Mouse (Mus musculus) myocyte (in vitro differentiated cells): ENCODE results near the gene Hnf4a. TPM values are rescaled to one million over a fixed set of nuclear protein-coding genes. Genes with fewer than 3 reads are reported as not detected.

Experiments used
- H3K27me3 ChIP-seq: one replicate; pipeline ENCODE4 v1.6.1; 2011; ENCODE audit not compliant: control insufficient read depth, insufficient read depth, insufficient read length
- H3K36me3 ChIP-seq: one replicate; pipeline ENCODE4 v1.6.1; 2011; ENCODE audit not compliant: control insufficient read depth, insufficient read depth
- H3K4me2 ChIP-seq: one replicate; pipeline ENCODE4 v1.6.1; 2011; ENCODE audit warnings: low read depth, control low read depth
- H3K4me3 ChIP-seq: one replicate; pipeline ENCODE4 v1.5.1; 2011; ENCODE audit warnings: mild to moderate bottlenecking, control low read depth, moderate library complexity
- H3K79me2 ChIP-seq: one replicate; pipeline ENCODE4 v1.6.1; 2011; ENCODE audit not compliant: control insufficient read depth, insufficient read depth
- H3ac ChIP-seq: one replicate; pipeline ENCODE4 v1.6.1; 2011; ENCODE audit not compliant: control insufficient read depth, insufficient read length
- CEBPB ChIP-seq: IDR thresholded peaks from 2 replicates; pipeline ENCODE4 v1.6.1; 2011; ENCODE audit warnings: mild to moderate bottlenecking, moderate library complexity; ENCODE audit not compliant: poor library complexity, insufficient read depth, severe bottlenecking
- E2F4 ChIP-seq: IDR thresholded peaks from one replicate; pipeline ENCODE4 v1.6.1; 2011; ENCODE audit warnings: mild to moderate bottlenecking, control low read depth, moderate library complexity; ENCODE audit not compliant: insufficient read depth
- MAX ChIP-seq: IDR thresholded peaks from one replicate; pipeline ENCODE4 v1.6.1; 2011; ENCODE audit warnings: low read depth, mild to moderate bottlenecking, control low read depth
- MYOD1 ChIP-seq, 3 experiments: IDR thresholded peaks; one replicate each; pipeline ENCODE4 v1.6.1; 2011; ENCODE audit warnings: control low read depth in 2 of 3, low read depth in 2 of 3, mild to moderate bottlenecking in 2 of 3, moderate library complexity in 1 of 3; ENCODE audit not compliant: insufficient read length in 2 of 3, control insufficient read depth in 1 of 3
- MYOG ChIP-seq, 3 experiments: IDR thresholded peaks; one replicate each; pipeline ENCODE4 v1.6.1; 2011; ENCODE audit warnings: control low read depth in 2 of 3, low read depth in 2 of 3, mild to moderate bottlenecking in 2 of 3; ENCODE audit not compliant: insufficient read length in 2 of 3, control insufficient read depth in 1 of 3, insufficient read depth in 1 of 3
- POLR2A ChIP-seq: IDR thresholded peaks from one replicate; pipeline ENCODE4 v1.6.1; 2011; ENCODE audit warnings: low read depth, mild to moderate bottlenecking, control low read depth, moderate library complexity; ENCODE audit not compliant: insufficient read length
- POLR2AphosphoS2 ChIP-seq: IDR thresholded peaks from one replicate; pipeline ENCODE4 v1.6.1; 2011; ENCODE audit warnings: low read depth, control low read depth; ENCODE audit not compliant: insufficient read length
- REST ChIP-seq: IDR thresholded peaks from one replicate; pipeline ENCODE4 v1.6.1; 2011; ENCODE audit warnings: mild to moderate bottlenecking, control low read depth, moderate library complexity; ENCODE audit not compliant: insufficient read depth, insufficient read length
- SRF ChIP-seq: IDR thresholded peaks from one replicate; pipeline ENCODE4 v1.6.1; 2011; ENCODE audit warnings: low read depth; ENCODE audit not compliant: control insufficient read depth, insufficient read length
- TCF12 ChIP-seq: IDR thresholded peaks from one replicate; pipeline ENCODE4 v1.6.1; 2011; ENCODE audit warnings: mild to moderate bottlenecking, control low read depth; ENCODE audit not compliant: poor library complexity, insufficient read depth, severe bottlenecking
- TCF3 ChIP-seq: IDR thresholded peaks from one replicate; pipeline ENCODE4 v1.6.1; 2011; ENCODE audit warnings: low read depth, control low read depth; ENCODE audit not compliant: insufficient read length
- USF1 ChIP-seq: IDR thresholded peaks from one replicate; pipeline ENCODE4 v1.6.1; 2011; ENCODE audit warnings: low read depth, mild to moderate bottlenecking, control low read depth, moderate library complexity
- polyA plus RNA-seq: library from polyadenylated mRNA; unstranded; fragments of >200 nt; fragmentation: generic; extraction: Trizol; gene quantifications from one replicate; pipeline ENCODE4 v1.2.1, GENCODE M21; 2012; ENCODE audit warnings: missing spikeins

Hnf4a gene
- polyA plus RNA-seq, 1 experiment, result not detected

GRCm38 (mm10) chr2:163587506-163587905 is 80.9 kb downstream of the Hnf4a start:
- H3K79me2 ChIP-seq, result no peaks in the 10 kb centered on the region
- no peak overlapping the region for H3K4me2 ChIP-seq
- H3K27me3 ChIP-seq, result no peaks in the 10 kb centered on the region
- no peak overlapping the region for H3K4me3 ChIP-seq
- H3K36me3 ChIP-seq, result no peaks in the 10 kb centered on the region
- TF ChIP-seq POLR2AphosphoS2, result no peak
- TF ChIP-seq CEBPB, result no peak
- TF ChIP-seq POLR2A, result no peak
- TF ChIP-seq E2F4, result no peak
- TF ChIP-seq MYOG (IDR thresholded peaks at IDR 0.05; ENCODE audit: control insufficient read depth in 1 of 3, insufficient read depth in 1 of 3, insufficient read length in 2 of 3, low read depth in 2 of 3), result peak; percentile 46 to 91 (median 86)
- TF ChIP-seq MAX, result no peak
- TF ChIP-seq MYOD1 (IDR thresholded peaks at IDR 0.05; ENCODE audit: control insufficient read depth in 1 of 3, insufficient read length in 2 of 3, low read depth in 2 of 3), result peak in 2 of 3 experiments; percentile 91 to 92
- TF ChIP-seq TCF3, result peak; percentile 35
- TF ChIP-seq REST, result no peak
- peak; percentile 49 for TF ChIP-seq TCF12
- no peak for TF ChIP-seq USF1
- no peak for TF ChIP-seq SRF
- no peak overlapping the region for H3ac ChIP-seq

GRCm38 (mm10) chr2:163590211-163590610 is 83.6 kb downstream of the Hnf4a start:
- Histone ChIP-seq H3K79me2 (no peaks in the 10 kb centered on the region), H3K4me2 (peak overlapping the region; percentile 36), H3ac (no peak overlapping the region), H3K27me3 (no peaks in the 10 kb centered on the region), H3K36me3 (no peaks in the 10 kb centered on the region), H3K4me3 (no peak overlapping the region)
- TF ChIP-seq POLR2AphosphoS2 (no peak), E2F4 (no peak), POLR2A (no peak), REST (no peak)

- Histone ChIP-seq H3K36me3 (no peaks in the 10 kb centered on the region), H3K27me3 (no peaks in the 10 kb centered on the region), H3K4me2 (no peak overlapping the region)
Measured at GRCm38 (mm10) chr2:163590996-163591395, 84.4 kb downstream of the Hnf4a start.

GRCm38 (mm10) chr2:163592084-163592483 is 85.5 kb downstream of the Hnf4a start:
- Histone ChIP-seq H3K4me2 (no peak overlapping the region), H3K4me3 (no peak overlapping the region), H3K27me3 (no peaks in the 10 kb centered on the region), H3K79me2 (no peaks in the 10 kb centered on the region), H3K36me3 (no peaks in the 10 kb centered on the region), H3ac (no peak overlapping the region)
- TF ChIP-seq TCF3 (no peak), CEBPB (no peak), POLR2A (no peak), MAX (no peak), USF1 (no peak), TCF12 (no peak), POLR2AphosphoS2 (no peak)

More at GRCm38 (mm10) chr2:163590996-163591395, 84.4 kb downstream of the Hnf4a start:
- H3ac ChIP-seq, result no peak overlapping the region
- no peaks in the 10 kb centered on the region for H3K79me2 ChIP-seq
- TF ChIP-seq POLR2A (no peak), POLR2AphosphoS2 (no peak), MYOG (IDR thresholded peaks at IDR 0.05; ENCODE audit: control insufficient read depth in 1 of 3, insufficient read depth in 1 of 3, insufficient read length in 2 of 3, low read depth in 2 of 3) (no peak), MYOD1 (IDR thresholded peaks at IDR 0.05; ENCODE audit: control insufficient read depth in 1 of 3, insufficient read length in 2 of 3, low read depth in 2 of 3) (no peak), REST (no peak), USF1 (no peak), MAX (no peak), TCF3 (no peak), TCF12 (no peak), E2F4 (no peak), CEBPB (no peak), SRF (no peak)
- no peak overlapping the region for H3K4me3 ChIP-seq

- no peak overlapping the region for H3K4me2 ChIP-seq
- TF ChIP-seq MYOG (IDR thresholded peaks at IDR 0.05; ENCODE audit: control insufficient read depth in 1 of 3, insufficient read depth in 1 of 3, insufficient read length in 2 of 3, low read depth in 2 of 3) (no peak), TCF12 (no peak), USF1 (no peak)
- no peak overlapping the region for H3K4me3 ChIP-seq
- H3K79me2 ChIP-seq, result no peaks in the 10 kb centered on the region
- no peaks in the 10 kb centered on the region for H3K27me3 ChIP-seq
- H3ac ChIP-seq, result no peak overlapping the region
- H3K36me3 ChIP-seq, result no peaks in the 10 kb centered on the region
Measured at GRCm38 (mm10) chr2:163593636-163594282, 87.2 kb downstream of the Hnf4a start.
